Mouse (Mus musculus) neural tube, embryonic 12.5 days (tissue): ENCODE data around the gene Card11. TPM values are rescaled to one million over a fixed set of nuclear protein-coding genes. Genes with fewer than 3 reads are reported as not detected.

Experiments
- ATAC-seq: fragments of 200-750 bp; cut with Nextera tagmentation; 2 replicates; pipeline ENCODE4 v1.8.0; 2017; ENCODE audit warnings: low read depth, mild to moderate bottlenecking, moderate TSS enrichment, moderate library complexity; ENCODE audit not compliant: low FRiP score
- H3K27ac ChIP-seq: fragments of 300-500 bp; sonication (generic); 2 replicates; pipeline ENCODE4 v1.5.1; 2016
- H3K27me3 ChIP-seq: fragments of 300-500 bp; sonication (generic); replicated peaks from 2 replicates; pipeline ENCODE4 v1.6.1; 2016; ENCODE audit warnings: mild to moderate bottlenecking
- H3K36me3 ChIP-seq: fragments of 300-500 bp; sonication (generic); 2 replicates; pipeline ENCODE4 v1.6.1; 2016; ENCODE audit warnings: mild to moderate bottlenecking
- H3K4me1 ChIP-seq: fragments of 300-500 bp; sonication (generic); 2 replicates; pipeline ENCODE4 v1.6.1; 2016
- H3K4me2 ChIP-seq: fragments of 300-500 bp; sonication (generic); replicated peaks from 2 replicates; pipeline ENCODE4 v1.6.1; 2016; ENCODE audit warnings: mild to moderate bottlenecking
- H3K4me3 ChIP-seq: fragments of 300-500 bp; sonication (generic); 2 replicates; pipeline ENCODE4 v1.5.1; 2016
- H3K9ac ChIP-seq: fragments of 300-500 bp; sonication (generic); 2 replicates; pipeline ENCODE4 v1.6.1; 2016; ENCODE audit warnings: mild to moderate bottlenecking
- H3K9me3 ChIP-seq: fragments of 300-500 bp; sonication (generic); 2 replicates; pipeline ENCODE4 v1.6.1; 2016; ENCODE audit warnings: mild to moderate bottlenecking
- WGBS: fragments of 180-500 bp; shearing (Covaris S2); methylation state at CpG from one replicate; pipeline ENCODE4 v1.1.7; 2016; 5-methylcytosine and 5-hydroxymethylcytosine counted together
- microRNA-seq: library from miRNA; unstranded; fragments of <30 nt; microRNA quantifications from one replicate; pipeline ENCODE4, GENCODE M21; 2017
- polyA plus RNA-seq: library from polyadenylated mRNA; unstranded; fragments of >200 nt; fragmentation: Nextera tagmentation; extraction: Ambion mirVana; gene quantifications from 2 replicates; pipeline ENCODE4 v1.2.1, GENCODE M21; 2016

Gene Card11
- polyA plus RNA-seq, 1 experiment from 2014 or later, result 0.48 TPM

- peak overlapping the region; percentile 94 for H3K4me2 ChIP-seq
- no peaks in the 10 kb centered on the region for H3K27me3 ChIP-seq
- H3K27ac ChIP-seq, result no peak overlapping the region
- no peaks in the 10 kb centered on the region for H3K9me3 ChIP-seq
- H3K4me3 ChIP-seq, result peak overlapping the region; percentile 75
- ATAC-seq, result peak; percentile 17
- peak overlapping the region; percentile 79 for H3K9ac ChIP-seq
- 38% methylated on average over 18 of the region's 18 CpGs for WGBS
- no peaks in the 10 kb centered on the region for H3K36me3 ChIP-seq
- peaks cover 31% of the 10 kb centered on the region for H3K4me1 ChIP-seq
Measured at GRCm38 (mm10) chr5:140829081-140829910, 171.1 kb downstream of the Card11 start.

- no peak overlapping the region for H3K4me3 ChIP-seq
- no peak for ATAC-seq
- H3K4me1 ChIP-seq, result peaks cover 31% of the 10 kb centered on the region
- WGBS, result 82% methylated on average over 2 of the region's 2 CpGs
- 0 out of 2 replicates have a peak, but pooled peaks cover 3% of the 10 kb centered on the region for H3K36me3 ChIP-seq
- no peaks in the 10 kb centered on the region for H3K27me3 ChIP-seq
- H3K9me3 ChIP-seq, result no peaks in the 10 kb centered on the region
- H3K9ac ChIP-seq, result no peak overlapping the region
- peak overlapping the region; percentile 94 for H3K4me2 ChIP-seq
- no peak overlapping the region for H3K27ac ChIP-seq
Measured at GRCm38 (mm10) chr5:140828363-140828762, 172.0 kb downstream of the Card11 start.

GRCm38 (mm10) chr5:140827896-140828295 lies 172.5 kb downstream of the Card11 start:
- Histone ChIP-seq H3K36me3 (0 out of 2 replicates have a peak, but pooled peaks cover 3% of the 10 kb centered on the region), H3K4me3 (no peak overlapping the region), H3K9ac (no peak overlapping the region), H3K27ac (no peak overlapping the region), H3K9me3 (no peaks in the 10 kb centered on the region), H3K27me3 (no peaks in the 10 kb centered on the region), H3K4me2 (peak overlapping the region; percentile 94), H3K4me1 (peaks cover 31% of the 10 kb centered on the region)
- ATAC-seq, result no peak
- WGBS, result 88% methylated on average over 8 of the region's 8 CpGs

- ATAC-seq, result no peak
- Histone ChIP-seq H3K4me3 (no peak overlapping the region), H3K27me3 (no peaks in the 10 kb centered on the region), H3K4me1 (peaks cover 31% of the 10 kb centered on the region), H3K9ac (no peak overlapping the region), H3K36me3 (0 out of 2 replicates have a peak, but pooled peaks cover 3% of the 10 kb centered on the region), H3K9me3 (no peaks in the 10 kb centered on the region), H3K4me2 (peak overlapping the region; percentile 94), H3K27ac (no peak overlapping the region)
- 75% methylated on average over 2 of the region's 2 CpGs for WGBS
Measured at GRCm38 (mm10) chr5:140827413-140827812, 173.0 kb downstream of the Card11 start.

DNA sequence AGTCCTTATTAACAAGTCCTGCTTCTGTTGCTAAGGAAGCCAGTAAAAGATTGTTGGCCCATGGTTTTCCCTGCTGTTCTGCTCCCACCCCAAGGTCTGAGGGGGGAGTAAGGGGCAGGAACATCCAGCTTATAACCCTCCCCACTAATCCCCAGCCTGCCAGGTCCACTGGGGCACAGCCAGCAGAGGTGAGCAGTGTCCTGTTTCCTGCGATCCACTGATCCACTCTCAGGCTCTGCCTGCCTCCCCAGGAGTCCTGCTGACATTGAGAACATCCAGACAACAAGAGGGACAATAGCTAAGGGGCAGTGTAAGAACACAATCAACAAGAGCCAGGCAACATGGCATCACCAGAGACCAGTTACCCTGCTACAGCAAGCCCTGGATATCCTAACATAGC lies 173.6 kb downstream of the Card11 start:
- H3K9ac ChIP-seq, result no peak overlapping the region
- H3K27me3 ChIP-seq, result no peaks in the 10 kb centered on the region
- H3K4me1 ChIP-seq, result peaks cover 31% of the 10 kb centered on the region
- H3K9me3 ChIP-seq, result no peaks in the 10 kb centered on the region
- no peak overlapping the region for H3K4me3 ChIP-seq
- H3K36me3 ChIP-seq, result 0 out of 2 replicates have a peak, but pooled peaks cover 3% of the 10 kb centered on the region
- WGBS, result 45% methylated on average over 1 of the region's 1 CpGs
- H3K4me2 ChIP-seq, result peak overlapping the region; percentile 12; the same call in 1 of the 2 replicates
- H3K27ac ChIP-seq, result no peak overlapping the region
- ATAC-seq, result no peak

GRCm38 (mm10) chr5:140826118-140826517 lies 174.3 kb downstream of the Card11 start:
- H3K27ac ChIP-seq, result no peak overlapping the region
- H3K36me3 ChIP-seq, result 0 out of 2 replicates have a peak, but pooled peaks cover 3% of the 10 kb centered on the region
- ATAC-seq, result no peak
- no peaks in the 10 kb centered on the region for H3K9me3 ChIP-seq
- H3K4me3 ChIP-seq, result no peak overlapping the region
- no peaks in the 10 kb centered on the region for H3K27me3 ChIP-seq
- H3K9ac ChIP-seq, result no peak overlapping the region
- H3K4me2 ChIP-seq, result no peak overlapping the region
- peaks cover 31% of the 10 kb centered on the region for H3K4me1 ChIP-seq
- WGBS, result 93% methylated on average over 1 of the region's 1 CpGs

GRCm38 (mm10) chr5:140824126-140824525 lies 176.3 kb downstream of the Card11 start:
- no peak overlapping the region for H3K4me3 ChIP-seq
- 0 out of 2 replicates have a peak, but pooled peaks cover 3% of the 10 kb centered on the region for H3K36me3 ChIP-seq
- H3K27ac ChIP-seq, result no peak overlapping the region
- no peak overlapping the region for H3K4me2 ChIP-seq
- H3K9me3 ChIP-seq, result no peaks in the 10 kb centered on the region
- peaks cover 26% of the 10 kb centered on the region for H3K4me1 ChIP-seq
- no peaks in the 10 kb centered on the region for H3K27me3 ChIP-seq
- no peak overlapping the region for H3K9ac ChIP-seq
- no peak for ATAC-seq
- WGBS, result 94% methylated on average over 7 of the region's 7 CpGs

DNA sequence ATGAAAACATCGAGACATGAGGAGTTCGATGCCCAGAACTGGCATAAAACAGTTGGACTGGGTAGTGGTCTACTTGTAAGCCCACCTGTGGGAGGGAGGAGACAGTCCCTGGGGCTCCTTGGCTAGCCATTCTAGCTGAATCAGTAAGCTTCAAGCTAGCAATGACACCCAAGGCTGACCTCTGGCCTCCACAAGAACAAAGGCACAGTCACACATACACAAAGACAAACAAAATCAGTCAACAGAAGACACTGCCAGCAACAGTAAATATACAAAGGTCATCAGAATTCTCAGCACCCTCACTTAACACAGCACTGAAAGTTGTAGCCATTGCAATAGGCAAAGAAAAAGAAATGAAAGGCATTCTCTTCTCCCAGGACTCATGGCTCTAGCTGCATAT lies 177.0 kb downstream of the Card11 start:
- Histone ChIP-seq H3K4me2 (no peak overlapping the region), H3K27me3 (no peaks in the 10 kb centered on the region), H3K9ac (no peak overlapping the region), H3K9me3 (no peaks in the 10 kb centered on the region), H3K4me1 (peaks cover 24% of the 10 kb centered on the region), H3K27ac (no peak overlapping the region), H3K4me3 (no peak overlapping the region), H3K36me3 (0 out of 2 replicates have a peak, but pooled peaks cover 3% of the 10 kb centered on the region)
- ATAC-seq, result no peak
- 96% methylated on average over 2 of the region's 2 CpGs for WGBS

Small RNA genes within 50 kb of the gene (microRNA-seq; reads per million reads assigned to microRNA genes)
- gene Gm44385, result not detected

Other genes with a start within 250 kb of the Card11 start
- 77.6 and 85.3 TPM in 2 replicates for gene Gna12, start 170.2 kb downstream of the Card11 start, polyA plus RNA-seq
- 3.8 and 4.7 TPM in 2 replicates for gene Sdk1, start 240.9 kb upstream of the Card11 start, polyA plus RNA-seq